Comparison of ENCODE assay signal across 12 mouse cellular contexts in the genomic region with DNA sequence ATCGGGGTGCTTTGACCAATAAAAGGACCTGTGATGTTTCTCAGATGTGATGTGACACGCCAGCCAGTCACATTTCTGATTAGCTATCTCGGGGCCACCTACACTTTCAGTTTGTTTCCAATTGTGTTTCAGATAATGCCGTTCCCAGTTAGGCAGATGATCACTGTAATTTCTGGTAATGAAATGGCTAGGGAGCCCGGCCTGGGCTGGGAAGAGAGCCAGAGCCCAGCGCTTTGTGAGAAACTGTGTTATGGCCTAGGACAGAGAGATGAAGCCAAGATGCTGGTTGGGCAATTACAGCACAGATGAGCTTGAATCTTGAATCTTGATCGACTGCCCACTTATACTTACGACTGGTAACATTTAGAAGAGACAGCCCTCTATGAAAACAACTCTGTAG.
A peak's percentile ranks its signal among the peaks of the same experiment; 100 is the strongest.
DNase-seq lines count a peak whose midpoint lies in the region; ATAC-seq and TF ChIP-seq lines count a peak whose summit lies in the region.
"Had no signal": no experiment of that assay in that cellular context is flagged by ENCODE, and none has a peak within 500 bp of the region (broad histone marks: within the 10 kb centered on the region; RNA-seq: fewer than 3 reads in every experiment).

No protein-coding gene starts in this region.

- 66% methylated on average over 8 of the region's 8 CpGs for WGBS in intestine, postnatal 0 days

- H3K27ac ChIP-seq in cortical plate, adult 2 months (ENCODE audit: insufficient read depth, low read length) = 0 out of 2 replicates have a peak overlapping the region, but pooled peaks have one; percentile 57
- no peak overlapping the region for H3K27ac ChIP-seq in intestine, postnatal 0 days (ENCODE audit: low read depth, low read length)
- H3K27ac ChIP-seq: embryonic facial prominence, embryonic 13.5 days; liver, embryonic 13.5 days; midbrain, embryonic 12.5 days had no signal

- H3K27me3 ChIP-seq in intestine, postnatal 0 days (replicated peaks; ENCODE audit: control insufficient read depth, insufficient read depth, low read length) = no peaks in the 10 kb centered on the region
- H3K27me3 ChIP-seq: embryonic facial prominence, embryonic 13.5 days; liver, embryonic 13.5 days; midbrain, embryonic 12.5 days had no signal

- H3K4me3 ChIP-seq in cortical plate, adult 2 months (ENCODE audit: insufficient read depth, low read length) = no peak overlapping the region
- H3K4me3 ChIP-seq in intestine, postnatal 0 days (ENCODE audit: low read depth, low read length) = no peak overlapping the region
- H3K4me3 ChIP-seq: embryonic facial prominence, embryonic 13.5 days; liver, embryonic 13.5 days; midbrain, embryonic 12.5 days had no signal

- intact Hi-C loops in left cerebral cortex, postnatal 4 days (cut with DNase I) = no loop called here
- intact Hi-C loops in left cerebral cortex, postnatal 14 days (cut with DNase I) = no loop called here

- H3K36me3 ChIP-seq in intestine, postnatal 0 days (ENCODE audit: control insufficient read depth, insufficient read depth) = no peaks in the 10 kb centered on the region
- H3K36me3 ChIP-seq: embryonic facial prominence, embryonic 13.5 days; liver, embryonic 13.5 days; midbrain, embryonic 12.5 days had no signal

- no peak for TF ChIP-seq CTCF in cortical plate, adult 2 months (IDR thresholded peaks at IDR 0.05; ENCODE audit: extremely low read depth, insufficient read depth, low read length)
- no peak for TF ChIP-seq CTCF in intestine, postnatal 0 days (IDR thresholded peaks at IDR 0.05; ENCODE audit: low read depth)

- no peak overlapping the region for H3K4me2 ChIP-seq in intestine, postnatal 0 days (replicated peaks; ENCODE audit: low read depth)
- H3K4me2 ChIP-seq: embryonic facial prominence, embryonic 13.5 days; liver, embryonic 13.5 days; midbrain, embryonic 12.5 days had no signal

- no peak for ATAC-seq in intestine, postnatal 0 days
- ATAC-seq: inflammation-experienced regulatory T-cells, adult 6 months had no signal

- no peak overlapping the region for H3K9ac ChIP-seq in intestine, postnatal 0 days (ENCODE audit: low read depth, low read length)
- H3K9ac ChIP-seq: embryonic facial prominence, embryonic 13.5 days; liver, embryonic 13.5 days; midbrain, embryonic 12.5 days had no signal

- H3K4me1 ChIP-seq in cortical plate, adult 2 months (ENCODE audit: control insufficient read depth, insufficient read depth, low read length) = peaks cover 7% of the 10 kb centered on the region
- no peaks in the 10 kb centered on the region; the same call in 1 of the 2 replicates for H3K4me1 ChIP-seq in intestine, postnatal 0 days (replicated peaks; ENCODE audit: control insufficient read depth, insufficient read depth, low read length)

- H3K9me3 ChIP-seq in intestine, postnatal 0 days (ENCODE audit: control insufficient read depth) = no peaks in the 10 kb centered on the region
- H3K9me3 ChIP-seq: embryonic facial prominence, embryonic 13.5 days; liver, embryonic 13.5 days; midbrain, embryonic 12.5 days had no signal

- no peak for TF ChIP-seq POLR2A in cortical plate, adult 2 months (IDR thresholded peaks at IDR 0.05; ENCODE audit: extremely low read depth, insufficient read depth, low read length)

- DNase-seq in adrenal gland, postnatal 14 days = peak; percentile 25
- no peak for DNase-seq in adrenal gland, postnatal 4 days (ENCODE audit: low spot score in 2 of 2)
- DNase-seq in left cerebral cortex, postnatal 4 days = peak; percentile 74
- no peak for DNase-seq in left cerebral cortex, postnatal 14 days (ENCODE audit: low spot score in 2 of 2)
- DNase-seq in lung, postnatal 36 days = peak; percentile 24
- no peak for DNase-seq in frontal cortex, postnatal 36 days (ENCODE audit: low spot score in 2 of 2)
- DNase-seq: liver, embryonic 13.5 days had no signal

Comparison
In these comparisons a context has a peak if more than half of its experiments do, and no peak if none do; other contexts are left out.
1. DNase-seq: peak in adrenal gland, postnatal 14 days (single experiment), left cerebral cortex, postnatal 4 days (single experiment) and lung, postnatal 36 days (single experiment); none in adrenal gland, postnatal 4 days (0 of 2), left cerebral cortex, postnatal 14 days (0 of 2) and frontal cortex, postnatal 36 days (0 of 2).